Mouse (Mus musculus) forebrain, embryonic 13.5 days (tissue): Measurements from ENCODE around the gene Heatr1. TPM values are rescaled to one million over a fixed set of nuclear protein-coding genes. Genes with fewer than 3 reads are reported as not detected.

Experiments
- ATAC-seq: fragments of 200-750 bp; cut with Nextera tagmentation; 2 replicates; pipeline ENCODE4 v1.8.0; 2017
- H3K27ac ChIP-seq: fragments of 300-500 bp; sonication (generic); 2 replicates; pipeline ENCODE4 v1.5.1; 2015; ENCODE audit warnings: inconsistent platforms, mild to moderate bottlenecking, moderate library complexity
- H3K27me3 ChIP-seq: fragments of 300-500 bp; sonication (generic); 2 replicates; pipeline ENCODE4 v1.6.1; 2015; ENCODE audit warnings: mild to moderate bottlenecking, inconsistent platforms
- H3K36me3 ChIP-seq: fragments of 300-500 bp; sonication (generic); 2 replicates; pipeline ENCODE4 v1.6.1; 2015; ENCODE audit warnings: mild to moderate bottlenecking, inconsistent platforms; ENCODE audit not compliant: poor library complexity, severe bottlenecking
- H3K4me1 ChIP-seq: fragments of 300-500 bp; sonication (generic); 2 replicates; pipeline ENCODE4 v1.6.1; 2015; ENCODE audit warnings: inconsistent platforms
- H3K4me2 ChIP-seq: fragments of 300-500 bp; sonication (generic); 2 replicates; pipeline ENCODE4 v1.6.1; 2015; ENCODE audit warnings: inconsistent platforms, mild to moderate bottlenecking, moderate library complexity
- H3K4me3 ChIP-seq: fragments of 300-500 bp; sonication (generic); 2 replicates; pipeline ENCODE4 v1.5.1; 2015; ENCODE audit warnings: mild to moderate bottlenecking, inconsistent platforms
- H3K9ac ChIP-seq: fragments of 300-500 bp; sonication (generic); 2 replicates; pipeline ENCODE4 v1.6.1; 2015; ENCODE audit warnings: mild to moderate bottlenecking, inconsistent platforms
- H3K9me3 ChIP-seq: fragments of 300-500 bp; sonication (generic); replicated peaks from 2 replicates; pipeline ENCODE4 v1.6.1; 2016; ENCODE audit warnings: inconsistent platforms
- WGBS: fragments of 180-500 bp; shearing (Covaris S2); methylation state at CpG from one replicate; pipeline ENCODE4 v1.1.7; 2015; 5-methylcytosine and 5-hydroxymethylcytosine counted together
- polyA plus RNA-seq: library from polyadenylated mRNA; unstranded; fragments of >200 nt; fragmentation: Nextera tagmentation; extraction: Ambion mirVana; gene quantifications from 2 replicates; pipeline ENCODE4 v1.2.1, GENCODE M21; 2015

Gene Heatr1
- polyA plus RNA-seq, 1 experiment from 2014 or later, result 18.3 TPM

- peaks cover 9% of the 10 kb centered on the region for H3K27me3 ChIP-seq
- peak overlapping the region; percentile 67 for H3K9ac ChIP-seq
- H3K4me1 ChIP-seq, result peaks cover 10% of the 10 kb centered on the region
- ATAC-seq, result no peak; the same call in 1 of the 2 replicates
- peaks cover 26% of the 10 kb centered on the region for H3K36me3 ChIP-seq
- no peak overlapping the region for H3K27ac ChIP-seq
- H3K4me2 ChIP-seq, result peak overlapping the region; percentile 90
- WGBS, result under 1% methylated on average over 23 of the region's 23 CpGs
- no peaks in the 10 kb centered on the region for H3K9me3 ChIP-seq
- peak overlapping the region; percentile 76 for H3K4me3 ChIP-seq
Observed at GRCm38 (mm10) chr13:12395571-12395970, 744 bp downstream of the Heatr1 start.

GRCm38 (mm10) chr13:12408343-12409066 lies 13.7 kb downstream of the Heatr1 start:
- Histone ChIP-seq H3K36me3 (peaks cover 72% of the 10 kb centered on the region), H3K4me2 (no peak overlapping the region), H3K4me1 (no peaks in the 10 kb centered on the region), H3K4me3 (no peak overlapping the region), H3K9ac (no peak overlapping the region), H3K27ac (no peak overlapping the region), H3K9me3 (no peaks in the 10 kb centered on the region), H3K27me3 (no peaks in the 10 kb centered on the region)
- 77% methylated on average over 9 of the region's 9 CpGs for WGBS
- ATAC-seq, result no peak

- H3K36me3 ChIP-seq, result peaks cover 81% of the 10 kb centered on the region
- no peak for ATAC-seq
- H3K4me2 ChIP-seq, result no peak overlapping the region
- no peaks in the 10 kb centered on the region for H3K9me3 ChIP-seq
- no peak overlapping the region for H3K9ac ChIP-seq
- H3K27me3 ChIP-seq, result no peaks in the 10 kb centered on the region
- WGBS, result 90% methylated on average over 8 of the region's 8 CpGs
- H3K27ac ChIP-seq, result no peak overlapping the region
- H3K4me3 ChIP-seq, result no peak overlapping the region
- no peaks in the 10 kb centered on the region for H3K4me1 ChIP-seq
Observed at GRCm38 (mm10) chr13:12412016-12412415, 17.2 kb downstream of the Heatr1 start.

GRCm38 (mm10) chr13:12420596-12420995 lies 25.8 kb downstream of the Heatr1 start:
- Histone ChIP-seq H3K9ac (no peak overlapping the region), H3K4me1 (no peaks in the 10 kb centered on the region), H3K4me2 (no peak overlapping the region), H3K36me3 (peaks cover 94% of the 10 kb centered on the region), H3K27me3 (no peaks in the 10 kb centered on the region), H3K27ac (no peak overlapping the region), H3K9me3 (no peaks in the 10 kb centered on the region), H3K4me3 (no peak overlapping the region)
- WGBS, result 94% methylated on average over 9 of the region's 9 CpGs
- ATAC-seq, result no peak

- ATAC-seq, result no peak
- no peaks in the 10 kb centered on the region for H3K9me3 ChIP-seq
- H3K27ac ChIP-seq, result no peak overlapping the region
- WGBS, result 96% methylated on average over 13 of the region's 13 CpGs
- no peaks in the 10 kb centered on the region for H3K4me1 ChIP-seq
- H3K36me3 ChIP-seq, result peaks cover 96% of the 10 kb centered on the region
- H3K9ac ChIP-seq, result no peak overlapping the region
- H3K27me3 ChIP-seq, result no peaks in the 10 kb centered on the region
- H3K4me2 ChIP-seq, result no peak overlapping the region
- no peak overlapping the region for H3K4me3 ChIP-seq
Observed at GRCm38 (mm10) chr13:12428556-12428955, 33.7 kb downstream of the Heatr1 start.

- H3K9me3 ChIP-seq, result no peaks in the 10 kb centered on the region
- no peak overlapping the region for H3K4me3 ChIP-seq
- ATAC-seq, result no peak
- WGBS, result 91% methylated on average over 5 of the region's 5 CpGs
- H3K4me2 ChIP-seq, result no peak overlapping the region
- no peaks in the 10 kb centered on the region for H3K4me1 ChIP-seq
- H3K36me3 ChIP-seq, result peaks cover 94% of the 10 kb centered on the region
- H3K27ac ChIP-seq, result no peak overlapping the region
- no peaks in the 10 kb centered on the region for H3K27me3 ChIP-seq
- H3K9ac ChIP-seq, result no peak overlapping the region
Observed at GRCm38 (mm10) chr13:12433843-12434242, 39.0 kb downstream of the Heatr1 start.

- Histone ChIP-seq H3K36me3 (peaks cover 63% of the 10 kb centered on the region), H3K4me1 (no peaks in the 10 kb centered on the region), H3K27me3 (no peaks in the 10 kb centered on the region), H3K9ac (no peak overlapping the region), H3K4me3 (no peak overlapping the region), H3K4me2 (no peak overlapping the region), H3K9me3 (no peaks in the 10 kb centered on the region), H3K27ac (no peak overlapping the region)
- ATAC-seq, result no peak
- WGBS, result 89% methylated on average over 3 of the region's 3 CpGs
Observed at GRCm38 (mm10) chr13:12439586-12439985, 44.8 kb downstream of the Heatr1 start.

GRCm38 (mm10) chr13:12440813-12441212 lies 46.0 kb downstream of the Heatr1 start:
- Histone ChIP-seq H3K27ac (no peak overlapping the region), H3K4me1 (no peaks in the 10 kb centered on the region), H3K4me3 (no peak overlapping the region), H3K9ac (no peak overlapping the region), H3K9me3 (no peaks in the 10 kb centered on the region), H3K4me2 (no peak overlapping the region), H3K27me3 (no peaks in the 10 kb centered on the region), H3K36me3 (peaks cover 51% of the 10 kb centered on the region)
- ATAC-seq, result no peak
- 92% methylated on average over 6 of the region's 6 CpGs for WGBS

- H3K9ac ChIP-seq, result no peak overlapping the region
- 77% methylated on average over 2 of the region's 2 CpGs for WGBS
- no peak for ATAC-seq
- H3K4me3 ChIP-seq, result no peak overlapping the region
- no peak overlapping the region for H3K4me2 ChIP-seq
- H3K4me1 ChIP-seq, result no peaks in the 10 kb centered on the region
- H3K9me3 ChIP-seq, result no peaks in the 10 kb centered on the region
- no peaks in the 10 kb centered on the region for H3K27me3 ChIP-seq
- no peak overlapping the region for H3K27ac ChIP-seq
- H3K36me3 ChIP-seq, result peaks cover 40% of the 10 kb centered on the region
Observed at GRCm38 (mm10) chr13:12442008-12442587, 47.3 kb downstream of the Heatr1 start.

GRCm38 (mm10) chr13:12453150-12453549 lies 58.3 kb downstream of the Heatr1 start:
- Histone ChIP-seq H3K27ac (no peak overlapping the region), H3K4me1 (no peaks in the 10 kb centered on the region), H3K4me2 (no peak overlapping the region), H3K36me3 (0 out of 2 replicates have a peak, but pooled peaks cover 3% of the 10 kb centered on the region), H3K4me3 (no peak overlapping the region), H3K9ac (no peak overlapping the region), H3K9me3 (no peaks in the 10 kb centered on the region), H3K27me3 (no peaks in the 10 kb centered on the region)
- no peak for ATAC-seq
- 87% methylated on average over 14 of the region's 14 CpGs for WGBS

GRCm38 (mm10) chr13:12454686-12455390 lies 60.0 kb downstream of the Heatr1 start:
- Histone ChIP-seq H3K4me2 (no peak overlapping the region), H3K36me3 (0 out of 2 replicates have a peak, but pooled peaks cover 3% of the 10 kb centered on the region), H3K9me3 (no peaks in the 10 kb centered on the region), H3K9ac (no peak overlapping the region), H3K4me3 (no peak overlapping the region), H3K27ac (no peak overlapping the region), H3K27me3 (no peaks in the 10 kb centered on the region), H3K4me1 (no peaks in the 10 kb centered on the region)
- no peak for ATAC-seq
- 85% methylated on average over 7 of the region's 7 CpGs for WGBS

- no peak for ATAC-seq
- Histone ChIP-seq H3K4me1 (peaks cover 10% of the 10 kb centered on the region; the same call in 1 of the 2 replicates), H3K36me3 (0 out of 2 replicates have a peak, but pooled peaks cover 3% of the 10 kb centered on the region), H3K27ac (no peak overlapping the region), H3K27me3 (no peaks in the 10 kb centered on the region), H3K9me3 (no peaks in the 10 kb centered on the region), H3K9ac (no peak overlapping the region), H3K4me3 (no peak overlapping the region), H3K4me2 (no peak overlapping the region)
- 84% methylated on average over 7 of the region's 7 CpGs for WGBS
Observed at GRCm38 (mm10) chr13:12456711-12457110, 61.9 kb downstream of the Heatr1 start.
